ENCODE assay signal across 28 mouse cellular contexts in genomic region chr10:33210411-33210810, GRCm38 (mm10).
"Had no signal": no experiment of that assay in that cellular context is flagged by ENCODE, and none has a peak within 500 bp of the region (broad histone marks: within the 10 kb centered on the region; RNA-seq: fewer than 3 reads in every experiment).

No protein-coding gene starts in this region.

- H3K4me3 ChIP-seq: embryonic facial prominence, embryonic 10.5 days; embryonic facial prominence, embryonic 12.5 days; embryonic facial prominence, embryonic 13.5 days; embryonic facial prominence, embryonic 15.5 days; erythroblast, embryonic 14.5 days; forebrain, embryonic 10.5 days; forebrain, embryonic 12.5 days; forebrain, embryonic 13.5 days; forebrain, embryonic 15.5 days; gastrocnemius, adult 2 months; heart, adult 2 months had no signal

- H3K36me3 ChIP-seq: embryonic facial prominence, embryonic 10.5 days; embryonic facial prominence, embryonic 12.5 days; embryonic facial prominence, embryonic 13.5 days; embryonic facial prominence, embryonic 15.5 days; forebrain, embryonic 10.5 days; forebrain, embryonic 12.5 days; forebrain, embryonic 15.5 days had no signal

- DNase-seq: cerebellum, adult 2 months; cerebellum, adult 8-10 months; cerebellum, adult 9-10 months; cerebellum, adult 9-11 months; cerebellum, postnatal 10 days; cerebellum, postnatal 14 days; cerebellum, postnatal 25 days; cerebellum, postnatal 36 days; embryo, embryonic 11 days; forebrain, postnatal 0 days; gastrocnemius, adult 2 months; gastrocnemius, postnatal 10 days; gastrocnemius, postnatal 14 days; gastrocnemius, postnatal 25 days; gastrocnemius, postnatal 36 days; heart, adult 18-20 months; heart, adult 2 months had no signal

- H3K4me1 ChIP-seq: embryonic facial prominence, embryonic 10.5 days; embryonic facial prominence, embryonic 12.5 days; embryonic facial prominence, embryonic 13.5 days; embryonic facial prominence, embryonic 15.5 days; forebrain, embryonic 10.5 days; forebrain, embryonic 12.5 days; forebrain, embryonic 13.5 days; forebrain, embryonic 15.5 days had no signal

- H3K4me2 ChIP-seq: embryonic facial prominence, embryonic 12.5 days; embryonic facial prominence, embryonic 13.5 days; embryonic facial prominence, embryonic 15.5 days; forebrain, embryonic 12.5 days; forebrain, embryonic 13.5 days; forebrain, embryonic 15.5 days had no signal

- H3K27ac ChIP-seq: embryonic facial prominence, embryonic 10.5 days; embryonic facial prominence, embryonic 12.5 days; embryonic facial prominence, embryonic 13.5 days; embryonic facial prominence, embryonic 15.5 days; forebrain, embryonic 10.5 days; forebrain, embryonic 12.5 days; forebrain, embryonic 13.5 days; forebrain, embryonic 15.5 days; gastrocnemius, adult 2 months; heart, adult 2 months had no signal

- H3K27me3 ChIP-seq: embryonic facial prominence, embryonic 12.5 days; embryonic facial prominence, embryonic 13.5 days; embryonic facial prominence, embryonic 15.5 days; forebrain, embryonic 12.5 days; forebrain, embryonic 13.5 days; forebrain, embryonic 15.5 days had no signal

- H3K9ac ChIP-seq: embryonic facial prominence, embryonic 12.5 days; embryonic facial prominence, embryonic 13.5 days; embryonic facial prominence, embryonic 15.5 days; forebrain, embryonic 12.5 days; forebrain, embryonic 13.5 days; forebrain, embryonic 15.5 days; forebrain, postnatal 0 days had no signal

- ATAC-seq: forebrain, embryonic 13.5 days; forebrain, embryonic 14.5 days; forebrain, embryonic 15.5 days; forebrain, embryonic 16.5 days; forebrain, postnatal 0 days had no signal

- H3K9me3 ChIP-seq: embryonic facial prominence, embryonic 10.5 days; embryonic facial prominence, embryonic 12.5 days; embryonic facial prominence, embryonic 13.5 days; embryonic facial prominence, embryonic 15.5 days; forebrain, embryonic 10.5 days; forebrain, embryonic 12.5 days; forebrain, embryonic 13.5 days; forebrain, embryonic 15.5 days had no signal
